Mouse (Mus musculus) B cell, adult 2 months (primary cell): ENCODE results near the gene Gm10024.
"Not testable (repeated sequence)": the region's sequence is repeated elsewhere in the genome, so short reads cannot be mapped to it uniquely, and the experiment has no call there.

Experiments
- DNase-seq, 2 experiments: peaks; one replicate each; pipeline ENCODE4 v3.0.0; 2022

Gene Gm10024

DNA sequence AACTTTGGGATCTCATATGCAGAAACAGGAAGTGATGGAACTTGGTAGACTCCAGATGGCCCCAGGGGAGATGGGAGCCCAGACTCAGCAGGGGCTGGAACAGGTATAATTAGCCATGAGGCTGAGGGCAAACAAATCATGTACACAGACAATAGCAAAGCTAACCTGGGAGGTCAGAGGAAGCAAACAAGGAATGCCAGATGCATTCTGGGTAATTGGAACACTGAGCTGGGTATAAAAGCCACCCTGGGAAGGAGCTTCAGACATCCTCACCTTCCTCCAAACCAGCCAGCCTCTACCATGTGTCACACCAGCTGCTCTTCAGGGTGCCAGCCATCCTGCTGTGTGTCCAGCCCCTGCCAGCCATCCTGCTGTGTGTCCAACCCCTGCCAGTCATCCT, at the start of gene Gm10024:
Gene Gm10024, plus strand, starts transcription at position 301 of the 400 bp plus-strand sequence.
- not testable (repeated sequence) for DNase-seq

GRCm38 (mm10) chr10:77663949-77664665, 47.1 kb upstream of the Gm10024 start:
- no peak for DNase-seq

DNA sequence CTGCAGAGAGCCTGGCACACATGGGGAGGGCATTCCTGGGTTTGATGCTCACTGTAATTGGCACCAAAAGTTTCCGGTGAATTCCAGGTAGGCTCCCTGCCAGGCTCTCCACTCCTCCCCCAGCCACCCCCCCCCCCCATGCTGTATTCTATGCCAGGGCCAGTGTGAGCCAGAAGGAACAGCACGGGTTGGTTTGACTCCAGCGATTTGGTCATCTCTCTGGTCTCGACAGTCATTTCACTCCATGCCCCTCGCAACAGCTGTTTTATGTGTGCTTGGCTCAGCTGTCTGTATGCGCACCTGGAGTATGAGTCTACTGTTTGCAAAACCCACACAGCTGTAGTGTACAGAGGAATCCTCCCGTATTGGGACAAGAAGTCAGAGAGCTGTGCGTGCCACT, 44.9 kb upstream of the Gm10024 start:
- no peak for DNase-seq

DNA sequence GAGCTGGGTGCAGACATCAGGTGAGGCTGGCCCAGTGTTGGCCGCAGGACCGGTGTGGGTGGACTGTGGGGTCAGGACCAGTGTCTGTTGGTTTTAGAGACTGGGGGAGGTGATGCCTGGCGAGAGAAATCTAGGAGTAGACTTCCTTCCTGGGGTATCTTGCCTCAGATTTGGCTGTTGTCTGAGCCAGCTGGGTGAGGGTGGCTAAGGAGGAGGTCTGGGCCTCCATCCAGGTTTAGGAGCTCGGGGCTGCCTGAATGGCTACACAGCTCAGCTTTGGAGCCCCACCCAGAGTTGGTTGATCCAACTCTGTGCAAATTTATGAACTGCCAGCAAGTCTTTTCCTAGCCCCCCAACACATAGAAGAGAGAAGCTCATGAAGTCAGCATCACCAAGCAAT, 43.9 kb upstream of the Gm10024 start:
- no peak for DNase-seq

DNA sequence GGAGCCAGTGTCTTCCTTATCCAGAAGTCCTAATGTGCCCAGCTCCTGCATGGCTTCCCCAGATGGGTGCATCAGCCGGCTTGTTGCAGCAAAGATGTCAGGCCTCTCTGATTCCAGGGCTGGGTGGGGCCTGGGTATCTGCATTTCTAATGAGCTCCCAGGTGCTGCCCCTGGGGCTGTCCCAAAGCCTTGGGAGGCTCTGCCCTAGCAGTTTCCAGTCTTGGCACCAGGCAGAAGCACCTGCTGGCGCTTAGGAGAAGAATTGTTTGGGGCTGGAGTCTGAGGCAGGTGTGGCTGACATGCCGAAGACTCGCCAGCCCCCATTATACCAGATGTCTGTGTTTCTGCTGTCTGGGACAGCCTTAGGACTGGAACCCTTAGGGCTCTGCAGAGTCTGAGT, 40.5 kb upstream of the Gm10024 start:
- DNase-seq = no peak

DNA sequence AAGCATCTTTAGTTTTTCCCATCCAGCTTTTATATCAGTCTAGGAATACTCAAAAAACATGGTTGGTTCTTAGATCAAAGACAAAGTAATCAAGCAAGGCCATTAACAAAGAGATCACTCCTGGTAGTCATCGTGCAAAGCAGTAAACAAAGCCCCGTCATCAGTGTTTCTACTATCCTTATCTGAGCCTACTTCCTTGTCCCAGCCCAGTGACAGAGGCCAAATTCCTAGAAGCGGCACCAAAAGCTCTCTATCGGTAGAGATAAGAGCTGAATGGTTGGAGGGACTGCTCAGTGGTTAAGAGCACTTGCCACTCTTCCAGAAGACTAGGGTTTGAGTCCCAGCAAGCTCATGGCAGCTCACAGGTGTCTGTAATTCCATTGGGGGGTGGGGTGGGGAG, 39.7 kb upstream of the Gm10024 start:
- DNase-seq = no peak

DNA sequence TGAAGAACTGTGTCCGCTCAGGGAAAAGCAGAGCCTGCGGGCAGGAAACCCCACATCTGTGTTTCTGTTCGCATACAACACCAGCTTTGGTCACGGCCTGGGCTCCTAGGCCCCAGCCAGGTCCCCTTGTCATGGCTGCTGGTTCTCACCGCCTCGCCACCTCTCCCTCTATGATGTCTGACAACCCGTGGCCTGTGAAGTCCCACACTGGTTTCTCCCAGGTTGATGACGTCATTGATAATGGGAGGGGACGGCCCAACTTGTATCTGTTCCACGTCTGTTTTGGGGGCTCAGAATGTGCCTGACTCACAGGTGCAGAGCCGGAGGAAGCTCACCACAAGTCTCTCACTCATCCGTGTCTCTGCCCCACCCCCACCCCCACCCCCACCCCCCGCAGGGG, 37.5 kb upstream of the Gm10024 start:
- DNase-seq = peak; percentile 73 to 80

GRCm38 (mm10) chr10:77677562-77677961, 33.7 kb upstream of the Gm10024 start:
- DNase-seq = peak; percentile 54 to 57

DNA sequence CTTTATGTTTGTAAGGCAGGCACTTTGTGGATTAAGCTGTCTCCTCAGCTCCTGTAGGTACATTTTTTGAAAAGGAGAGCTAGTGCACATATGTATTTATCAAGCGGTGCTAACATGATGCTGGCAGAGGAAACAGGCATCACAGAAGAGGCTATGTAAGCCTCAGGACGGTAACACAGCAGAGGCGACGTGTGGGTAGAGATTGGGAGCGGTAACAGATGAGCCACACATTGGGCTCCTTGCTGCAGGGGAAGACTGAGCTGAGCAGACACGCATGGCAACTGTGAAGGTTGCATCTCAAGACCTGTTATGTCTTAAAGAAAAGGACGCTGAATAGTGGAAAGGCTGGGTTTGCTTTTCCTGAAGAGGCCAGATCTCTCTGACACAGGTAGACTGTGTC, 28.3 kb upstream of the Gm10024 start:
- no peak for DNase-seq

- DNase-seq = no peak
These were observed 27.1 kb upstream of the Gm10024 start for GRCm38 (mm10) chr10:77684181-77684580.

- DNase-seq = no peak
These were observed 25.2 kb upstream of the Gm10024 start, which contains the start of gene Tspear for GRCm38 (mm10) chr10:77685895-77686664. Gene Tspear, plus strand, starts transcription at chr10:77686569.

DNA sequence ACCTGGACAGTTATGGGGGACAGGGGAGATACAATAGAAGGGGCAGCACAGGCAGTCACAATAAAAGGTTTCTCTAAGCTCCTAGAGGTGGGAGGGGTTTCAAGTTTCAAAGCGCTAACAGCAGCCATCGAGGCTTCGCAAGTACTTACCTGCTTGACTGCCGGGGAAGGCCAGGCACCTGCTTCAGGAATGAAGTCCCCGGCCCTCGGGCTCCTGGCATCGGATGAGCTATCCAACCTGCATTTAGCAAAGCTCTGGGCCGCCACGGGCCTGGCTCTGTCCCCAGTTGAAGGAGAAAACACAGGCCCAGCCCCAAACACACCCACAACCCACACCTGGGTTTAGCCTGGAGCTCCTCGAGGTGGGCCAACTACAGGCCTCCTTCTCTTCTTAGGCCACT, 24.2 kb upstream of the Gm10024 start:
- DNase-seq = no peak

DNA sequence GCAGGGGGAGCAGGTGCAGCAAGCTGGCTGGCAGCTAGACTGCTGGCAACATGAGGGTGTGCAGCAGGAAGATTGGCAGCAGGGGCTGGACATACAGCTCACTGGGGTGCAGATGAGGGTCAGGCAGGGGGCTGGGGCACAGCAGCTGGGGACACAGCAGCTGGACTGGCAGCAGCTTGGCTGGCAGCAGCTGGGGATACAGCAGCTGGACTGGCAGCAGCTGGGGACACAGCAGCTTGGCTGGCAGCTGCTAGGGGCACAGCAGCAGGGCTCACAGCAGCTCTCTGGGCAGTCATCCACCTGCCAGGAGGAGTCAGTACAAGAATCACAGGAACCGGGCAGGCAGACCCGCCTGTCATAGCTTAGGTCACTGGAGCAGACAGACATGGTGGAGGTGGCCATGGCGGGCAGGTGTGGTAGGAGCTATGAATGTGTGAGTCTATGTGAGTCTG, 20.9 kb upstream of the Gm10024 start, which contains the start of gene Gm19402:
Gene Gm19402, minus strand, starts transcription at position 402 of the 452 bp plus-strand sequence.
- DNase-seq = not testable (repeated sequence)

- DNase-seq = no peak
These were observed 14.1 kb upstream of the Gm10024 start, which contains the start of gene Gm9508 for GRCm38 (mm10) chr10:77697133-77697532. Gene Gm9508, minus strand, starts transcription at chr10:77697233.

- no peak for DNase-seq
These were observed 4.9 kb upstream of the Gm10024 start, which contains the start of gene Gm10272 for GRCm38 (mm10) chr10:77706326-77706725. Gene Gm10272, plus strand, starts transcription at chr10:77706626.

DNA sequence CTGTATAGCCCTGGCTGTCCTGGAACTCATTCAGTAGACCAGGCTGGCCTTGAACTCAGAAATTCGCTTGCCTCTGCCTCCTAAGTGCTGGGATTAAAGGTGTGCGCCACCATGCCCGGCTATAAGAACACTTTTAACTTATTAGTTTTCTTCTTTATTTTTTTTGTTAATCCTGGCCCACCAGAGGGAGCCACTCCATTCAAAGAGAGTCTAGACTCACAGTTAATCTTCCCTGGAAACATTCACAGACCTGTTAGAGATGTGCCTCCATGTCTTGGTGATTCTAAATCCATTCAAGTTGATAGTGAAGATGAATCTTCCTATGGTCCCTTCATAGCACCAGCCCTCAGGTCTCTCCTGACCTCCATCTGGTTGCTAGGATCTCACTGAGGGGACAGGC, 1.4 kb upstream of the Gm10024 start:
- no peak for DNase-seq

- DNase-seq = no peak
These were observed 2.5 kb downstream of the Gm10024 start for GRCm38 (mm10) chr10:77713734-77714133.

- DNase-seq = no peak
These were observed 4.2 kb downstream of the Gm10024 start, which contains the start of gene Gm10142 for GRCm38 (mm10) chr10:77715507-77715906. Gene Gm10142, plus strand, starts transcription at chr10:77715807.

DNA sequence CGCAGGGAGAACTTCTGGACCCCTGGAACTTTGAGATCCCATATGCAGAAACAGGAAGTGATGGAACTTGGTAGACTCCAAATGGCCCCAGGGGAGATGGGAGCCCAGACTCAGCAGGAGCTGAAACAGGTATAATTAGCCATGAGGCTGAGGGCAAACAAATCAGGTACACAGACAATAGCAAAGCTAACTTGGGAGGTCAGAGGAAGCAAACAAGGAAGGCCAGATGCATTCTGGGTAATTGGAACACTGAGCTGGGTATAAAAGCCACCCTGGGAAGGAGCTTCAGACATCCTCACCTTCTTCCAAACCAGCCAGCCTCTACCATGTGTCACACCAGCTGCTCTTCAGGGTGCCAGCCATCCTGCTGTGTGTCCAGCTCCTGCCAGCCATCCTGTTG, 9.0 kb downstream of the Gm10024 start, which contains the start of gene Krtap12-1:
Gene Krtap12-1, plus strand, starts transcription at position 301 of the 400 bp plus-strand sequence.
- not testable (repeated sequence) for DNase-seq

DNA sequence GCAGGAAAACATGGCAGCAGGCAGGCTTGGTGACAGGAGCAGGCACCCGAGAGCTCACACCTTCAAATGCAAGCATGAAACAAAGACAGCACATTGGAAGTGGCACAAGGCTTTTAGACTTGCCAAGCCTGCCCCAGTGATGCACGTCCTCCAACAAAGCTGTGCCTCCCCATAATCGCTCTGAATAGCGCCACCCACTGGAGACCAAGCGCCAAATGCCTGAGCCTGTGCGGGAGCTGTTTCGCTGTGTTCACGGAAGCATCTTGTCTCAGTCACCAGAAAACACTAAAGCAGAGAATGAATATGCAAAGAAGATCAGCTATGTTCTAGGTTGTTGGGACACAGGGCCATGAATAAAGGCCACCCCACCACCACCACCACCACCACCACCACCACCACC, 13.6 kb downstream of the Gm10024 start:
- DNase-seq = no peak

DNA sequence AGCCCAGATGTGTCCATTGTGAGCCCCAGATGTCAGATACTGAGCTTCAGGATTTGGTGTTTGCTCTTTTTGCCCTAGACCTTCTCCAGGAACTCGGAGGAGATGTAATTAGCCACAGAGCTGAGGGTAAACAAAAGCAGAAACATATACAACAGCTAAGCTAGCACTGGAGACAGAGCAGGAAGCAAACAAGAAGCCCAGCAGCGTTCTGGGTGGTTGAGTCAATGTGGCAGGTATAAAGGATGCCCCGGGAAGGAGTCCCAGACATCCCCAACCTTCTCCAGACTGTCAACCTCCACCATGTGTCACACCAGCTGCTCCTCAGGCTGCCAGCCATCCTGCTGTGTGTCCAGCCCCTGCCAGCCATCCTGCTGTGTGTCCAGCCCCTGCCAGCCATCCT, 14.9 kb downstream of the Gm10024 start, which contains the start of gene Gm10100:
Gene Gm10100, plus strand, starts transcription at position 301 of the 400 bp plus-strand sequence.
- no peak for DNase-seq

DNA sequence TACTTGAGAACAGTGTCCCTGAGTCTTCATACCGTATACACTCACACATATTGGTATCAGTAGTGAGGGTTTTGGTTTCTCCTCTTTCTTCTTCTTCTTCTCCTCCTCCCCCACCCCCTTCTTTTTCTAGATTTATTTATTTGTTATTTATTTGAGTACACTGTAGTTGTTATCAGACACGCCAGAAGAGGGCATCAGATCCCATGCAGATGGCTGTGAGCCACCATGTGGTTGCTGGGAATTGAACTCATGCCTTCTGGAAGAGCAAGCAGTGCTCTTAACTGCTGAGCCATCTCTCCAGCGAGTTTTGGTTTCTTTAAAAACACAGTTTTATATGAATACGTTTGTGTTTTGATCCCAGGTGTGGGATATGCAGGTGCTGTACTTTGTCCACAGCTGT, 17.0 kb downstream of the Gm10024 start:
- DNase-seq = no peak

DNA sequence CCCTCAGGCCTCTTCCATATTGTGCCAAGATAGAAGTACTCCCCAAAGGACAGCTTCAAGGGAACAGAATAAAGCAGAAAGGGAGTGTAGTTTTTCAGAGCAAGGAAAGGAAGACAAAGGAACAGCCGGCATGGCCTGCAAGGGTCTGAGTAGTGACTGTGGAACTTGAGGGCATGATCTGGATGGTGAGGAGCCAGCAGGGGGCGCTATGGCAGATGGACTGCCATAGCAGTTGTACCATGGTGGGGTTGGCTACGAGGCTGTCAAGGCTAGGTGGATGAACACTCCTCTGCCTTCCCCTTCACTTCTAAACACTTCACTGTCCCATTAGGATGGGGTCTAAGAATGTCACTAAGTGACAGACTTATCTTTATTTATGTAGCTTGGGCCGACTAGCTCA, 18.0 kb downstream of the Gm10024 start:
- peak; percentile 35 to 40 for DNase-seq

GRCm38 (mm10) chr10:77735928-77736327, 24.7 kb downstream of the Gm10024 start:
- DNase-seq = no peak
